Mouse (Mus musculus) kidney, adult 18-20 months (tissue): ENCODE data around the gene Capn11.
"Not testable (repeated sequence)": the region's sequence is repeated elsewhere in the genome, so short reads cannot be mapped to it uniquely, and the experiment has no call there.

Experiments
- DNase-seq: peaks from one replicate; pipeline ENCODE4 v3.0.0; 2021

The Capn11 gene

DNA sequence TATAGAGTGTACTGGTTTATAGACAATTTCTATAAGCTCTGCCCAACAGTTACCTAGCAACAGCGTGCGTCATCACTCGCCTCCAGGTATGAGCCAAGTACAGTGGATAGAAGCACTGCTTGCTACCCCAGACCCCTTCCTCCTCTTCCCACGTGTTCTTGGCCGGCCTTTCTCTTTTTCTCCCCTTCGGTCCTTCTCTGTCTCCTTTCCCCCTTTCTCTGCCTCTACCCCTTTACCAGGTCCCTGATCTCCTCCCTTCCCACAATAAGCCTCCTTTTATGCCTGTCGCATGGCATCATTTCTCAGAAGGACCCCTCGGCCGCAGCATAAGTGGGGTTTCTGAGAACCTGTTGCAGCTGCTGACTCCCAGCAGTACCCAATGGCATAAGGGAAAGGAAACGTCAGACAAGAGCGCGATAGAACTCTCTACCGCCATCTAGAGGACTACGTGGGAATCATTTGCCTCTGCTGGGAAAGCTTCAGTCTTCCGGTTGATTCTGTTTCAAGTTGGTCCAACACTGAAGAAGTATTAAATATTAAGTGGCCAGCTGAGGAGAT, 32.5 kb downstream of the Capn11 start:
- DNase-seq, result peak; percentile 67

DNA sequence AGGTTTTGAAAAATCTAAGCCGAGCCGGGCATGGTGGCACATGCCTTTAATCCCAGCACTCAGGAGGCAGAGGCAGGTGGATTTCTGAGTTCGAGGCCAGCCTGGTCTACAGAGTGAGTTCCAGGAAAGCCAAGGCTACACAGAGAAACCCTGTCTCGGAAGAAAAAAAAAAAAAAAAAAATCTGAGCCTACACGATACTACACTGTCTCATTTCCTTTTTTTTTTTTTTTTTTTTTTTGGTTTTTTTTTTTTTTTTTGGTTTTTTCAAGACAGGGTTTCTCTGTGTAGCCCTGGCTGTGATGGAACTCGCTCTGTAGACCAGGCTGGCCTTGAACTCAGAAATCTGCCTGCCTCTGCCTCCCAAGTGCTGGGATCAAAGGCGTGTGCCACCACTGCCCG, 35.7 kb downstream of the Capn11 start:
- DNase-seq, result not testable (repeated sequence)

DNA sequence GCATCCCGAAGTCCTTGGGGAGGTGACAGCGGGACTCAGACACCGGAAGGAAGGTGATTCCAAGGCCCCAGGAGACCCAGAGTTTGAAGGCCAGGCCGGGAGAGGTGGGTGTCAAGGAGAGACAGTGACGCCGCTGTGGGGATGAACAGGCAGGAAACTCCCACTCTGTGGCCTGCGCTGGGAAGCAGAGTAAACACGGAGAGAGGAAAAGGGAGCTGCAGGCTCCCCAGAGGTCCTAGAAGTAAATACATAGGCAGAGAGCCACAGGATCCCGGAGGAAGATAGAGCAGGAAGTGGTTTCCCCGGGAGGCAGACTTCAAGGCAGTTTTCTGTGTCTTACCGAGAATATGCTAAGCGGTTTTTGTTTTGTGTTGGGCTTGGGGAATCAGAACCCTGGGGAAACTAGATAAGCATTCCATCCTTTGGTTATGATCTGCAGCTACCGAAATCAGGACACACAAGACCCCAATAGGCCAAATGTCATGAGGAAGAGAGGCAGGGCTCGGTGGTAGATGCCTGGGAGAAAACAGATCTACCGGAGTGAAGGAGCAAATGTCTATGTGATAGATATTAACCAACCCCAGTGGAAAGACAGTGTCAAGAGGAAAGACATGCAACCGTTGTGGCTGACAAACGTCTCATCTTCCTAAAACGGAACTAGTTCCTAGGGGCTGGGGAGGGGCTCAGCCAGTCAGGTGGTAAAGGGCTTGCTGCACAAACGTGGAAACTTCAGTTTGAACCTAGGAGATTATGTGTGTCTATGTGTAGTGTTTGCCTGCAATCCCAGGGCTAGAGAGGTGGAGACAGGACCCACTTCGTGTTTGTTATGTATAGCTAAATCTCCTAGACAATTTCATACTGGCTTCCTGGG, 39.5 kb downstream of the Capn11 start:
- peak; percentile 42 for DNase-seq

DNA sequence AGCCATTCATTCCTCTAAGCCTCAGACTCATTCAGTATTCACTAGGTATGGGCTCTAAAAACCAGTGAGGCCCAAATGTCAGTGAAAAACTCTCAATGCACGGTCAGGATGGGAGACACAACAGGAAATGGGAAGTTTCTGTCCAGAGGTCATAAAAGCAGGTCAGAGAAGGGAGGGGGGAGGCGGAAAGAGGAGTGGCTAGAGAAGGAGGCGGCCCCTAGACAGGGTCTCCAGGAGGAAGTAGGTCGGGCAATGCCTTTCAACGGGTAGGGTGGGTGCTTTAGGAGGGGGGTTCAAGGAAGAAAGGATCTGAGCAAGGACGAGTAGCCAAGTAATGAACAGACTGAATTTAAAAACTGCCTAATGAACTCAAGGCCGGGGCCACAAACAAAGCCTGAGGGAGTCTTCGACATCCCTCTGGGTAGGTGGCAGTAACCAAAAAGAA, 40.2 kb downstream of the Capn11 start:
- peak; percentile 52 for DNase-seq

DNA sequence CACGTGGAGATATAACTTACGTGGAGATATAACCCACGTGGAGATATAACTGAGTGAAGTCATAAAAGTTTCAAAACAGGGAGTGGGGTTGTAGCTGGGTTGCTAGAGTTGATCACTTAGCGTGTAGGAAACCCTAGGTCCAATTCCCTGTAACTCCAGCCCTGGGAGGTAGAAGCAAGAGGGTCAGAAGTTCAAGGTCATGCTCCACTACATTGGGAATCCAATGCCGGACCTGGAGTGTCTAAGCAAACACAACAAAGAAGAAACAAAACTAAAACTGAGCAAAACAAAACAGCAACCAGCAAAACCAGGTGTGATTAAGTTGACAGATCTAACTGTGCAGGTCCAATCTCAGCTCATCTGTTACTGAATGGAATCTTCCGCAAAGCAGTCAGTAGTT, 41.5 kb downstream of the Capn11 start:
- no peak for DNase-seq

DNA sequence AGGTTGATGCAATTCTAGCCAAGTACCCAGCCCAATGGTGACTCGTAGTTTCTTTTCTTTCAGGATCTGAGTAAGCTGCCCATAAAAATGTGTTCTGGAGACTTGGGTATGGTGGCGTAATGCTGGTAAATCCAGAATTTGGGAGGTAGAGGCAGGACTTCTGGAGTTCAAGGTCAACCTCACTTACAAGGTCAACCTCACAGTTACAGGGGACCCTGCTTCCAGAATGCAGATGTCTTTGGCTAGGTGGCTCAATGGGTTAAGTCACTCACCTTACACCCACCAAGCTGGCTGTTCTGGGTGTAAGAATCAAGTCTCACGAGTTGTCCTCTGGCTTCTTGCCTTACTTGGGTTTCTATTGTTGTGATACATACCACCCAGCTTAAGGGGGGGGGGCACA, 42.4 kb downstream of the Capn11 start:
- DNase-seq, result no peak

DNA sequence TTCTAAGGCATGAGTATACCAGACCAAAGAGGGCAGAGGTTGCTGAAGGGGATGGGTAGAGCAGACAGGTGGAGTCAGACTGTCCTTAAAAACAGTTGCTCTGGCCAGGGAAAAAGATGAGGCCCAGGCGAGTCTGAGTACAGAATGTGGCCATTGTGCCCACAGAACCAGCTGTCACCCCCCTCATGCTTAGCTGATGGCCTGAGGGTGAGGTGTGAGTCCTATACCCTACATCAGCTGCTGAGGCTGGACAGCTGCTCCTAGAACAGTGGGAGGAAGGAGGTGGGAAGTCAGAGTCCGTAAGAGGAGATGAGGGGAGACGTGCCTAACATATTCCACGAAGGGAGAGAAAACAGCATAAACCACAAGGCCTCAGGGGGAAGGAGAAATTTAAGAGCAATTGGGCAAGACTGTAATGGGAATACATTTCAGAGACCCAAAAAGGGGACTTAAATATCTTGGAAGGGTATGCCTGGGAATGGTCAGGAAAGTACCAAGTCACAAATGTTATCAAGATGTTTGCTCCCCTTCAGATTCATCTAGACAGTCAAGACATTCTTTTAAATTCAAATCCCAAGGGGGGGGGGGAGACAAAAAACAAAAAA, 43.0 kb downstream of the Capn11 start:
- DNase-seq, result no peak

DNA sequence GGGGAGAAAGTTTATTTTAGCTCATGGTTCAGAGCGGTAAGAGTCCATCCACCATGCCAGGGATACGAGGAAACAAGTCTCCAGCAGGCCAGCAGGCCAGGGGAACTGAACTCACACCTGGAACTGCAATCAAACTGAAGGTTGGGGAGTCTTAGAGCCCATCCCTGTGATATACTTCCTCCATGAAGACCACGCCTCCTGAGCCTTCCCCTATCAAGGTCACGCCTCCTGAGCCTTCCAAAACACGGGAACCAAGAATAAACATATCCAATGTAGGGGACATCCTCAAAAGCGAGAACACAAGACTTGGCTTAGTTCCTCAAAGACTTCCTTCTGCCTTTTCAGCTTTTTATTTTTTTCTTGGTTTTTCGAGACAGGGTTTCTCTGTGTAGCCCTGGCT, 46.2 kb downstream of the Capn11 start:
- no peak for DNase-seq

DNA sequence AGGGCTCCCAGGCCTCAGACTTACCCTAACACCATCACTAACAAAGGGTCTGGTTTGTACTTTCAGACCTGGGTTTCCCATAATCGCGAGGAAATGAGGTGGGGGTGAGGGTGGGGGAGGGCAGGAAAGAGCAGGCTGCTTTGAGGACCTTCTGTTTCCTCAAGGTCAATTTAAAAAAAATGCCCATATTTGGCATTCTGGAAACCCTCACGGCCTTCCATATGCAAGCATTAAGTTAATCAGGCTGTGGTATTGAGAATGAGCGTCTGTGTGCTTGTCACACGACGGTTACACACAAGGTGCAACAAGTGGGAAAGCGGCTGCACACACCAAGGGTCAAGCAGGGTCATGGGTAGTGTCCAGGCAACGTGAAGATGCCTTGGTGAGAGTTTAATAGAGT, 47.1 kb downstream of the Capn11 start:
- DNase-seq, result no peak

DNA sequence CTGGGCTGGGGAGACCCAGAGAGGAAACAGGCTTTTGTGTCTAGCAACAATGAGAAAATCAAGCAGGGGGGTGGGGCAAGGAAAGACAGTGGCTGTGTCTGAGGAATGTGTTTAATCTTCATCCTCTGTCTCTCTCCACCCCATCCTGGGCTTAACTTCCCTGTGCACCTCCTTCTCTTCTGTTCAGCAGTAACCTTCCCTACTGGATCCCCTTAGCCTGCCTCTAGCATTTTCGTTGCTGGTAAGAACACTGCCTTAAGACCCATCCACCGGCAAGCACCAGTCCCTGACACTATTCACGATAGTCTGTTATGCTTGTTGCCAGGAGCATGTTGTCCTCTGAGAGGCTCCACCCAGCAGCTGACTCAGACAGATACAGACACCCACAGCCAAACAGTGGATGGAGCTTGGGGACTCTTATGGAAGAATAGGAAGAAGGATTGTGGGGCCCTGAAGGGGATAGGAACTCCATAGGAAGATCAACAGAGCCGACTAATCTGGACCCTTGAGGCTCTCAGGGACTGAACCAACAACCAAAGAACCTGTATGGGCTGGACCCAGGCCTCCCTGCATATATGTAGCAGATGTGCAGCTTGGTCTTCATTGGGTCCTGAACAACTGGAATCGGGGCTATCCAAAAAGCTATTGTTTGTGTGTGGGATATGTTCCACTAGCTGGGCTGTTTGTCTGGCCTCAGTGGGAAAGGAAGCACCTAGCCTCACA, 48.8 kb downstream of the Capn11 start:
- no peak for DNase-seq

DNA sequence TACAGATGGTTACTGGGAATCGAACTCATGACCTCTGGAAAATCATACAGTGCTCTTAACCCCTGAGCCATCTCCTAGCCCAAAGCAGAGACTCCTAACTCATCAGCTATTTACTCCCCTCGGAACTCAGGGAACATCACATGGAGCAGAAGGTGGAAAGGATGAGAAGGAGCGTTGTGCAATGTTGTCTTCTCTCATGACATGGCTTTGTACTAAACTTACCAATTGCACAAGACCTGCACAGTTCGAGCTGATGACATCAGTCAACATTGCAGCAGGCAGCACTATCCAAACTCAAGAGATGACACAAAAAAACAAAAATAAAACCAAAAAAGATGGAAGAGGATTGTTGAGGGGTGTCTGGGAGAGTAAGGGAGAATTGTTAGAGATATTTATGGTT, 50.7 kb downstream of the Capn11 start:
- DNase-seq, result no peak

DNA sequence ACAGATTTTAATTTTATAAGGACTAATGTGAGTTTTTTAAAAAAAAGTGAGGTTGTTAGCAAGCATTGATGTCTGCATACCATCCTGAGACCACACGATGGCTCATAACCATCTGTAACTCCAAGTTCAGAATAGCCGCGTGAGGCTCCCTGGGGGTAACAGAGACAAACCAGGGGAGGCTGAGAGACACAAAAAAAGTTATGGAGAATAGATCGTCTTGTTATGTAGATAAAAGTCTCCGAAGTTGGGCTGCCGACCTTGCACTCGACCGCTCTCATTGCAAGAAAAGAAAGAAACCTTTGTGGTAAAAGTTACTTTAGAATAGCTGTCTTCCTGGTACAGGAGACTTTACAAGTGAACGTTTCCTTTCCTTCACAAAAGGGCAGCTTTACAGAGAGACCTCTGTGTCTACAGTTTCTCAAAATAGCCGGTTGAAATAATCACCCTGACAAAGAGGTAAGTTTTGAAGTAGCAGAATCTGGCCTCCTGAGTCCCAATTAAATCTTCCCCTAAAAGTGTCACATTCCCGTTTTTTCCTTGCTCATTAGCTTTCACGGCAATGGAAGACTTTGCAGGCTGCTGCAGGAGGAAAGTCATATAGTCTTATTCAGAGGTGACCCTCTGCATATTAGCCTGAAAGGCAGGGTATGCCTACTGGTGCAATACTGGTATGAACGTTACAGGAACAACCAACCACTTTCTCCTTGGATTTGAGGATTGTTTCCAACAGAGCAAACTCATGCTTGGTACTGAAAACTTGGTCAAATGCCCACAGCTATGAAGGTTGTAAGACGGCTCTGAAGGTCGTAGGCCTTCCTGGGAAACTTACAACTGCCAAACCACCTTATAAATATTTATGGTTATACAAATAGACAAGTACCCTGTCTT, 51.9 kb downstream of the Capn11 start:
- no peak for DNase-seq

DNA sequence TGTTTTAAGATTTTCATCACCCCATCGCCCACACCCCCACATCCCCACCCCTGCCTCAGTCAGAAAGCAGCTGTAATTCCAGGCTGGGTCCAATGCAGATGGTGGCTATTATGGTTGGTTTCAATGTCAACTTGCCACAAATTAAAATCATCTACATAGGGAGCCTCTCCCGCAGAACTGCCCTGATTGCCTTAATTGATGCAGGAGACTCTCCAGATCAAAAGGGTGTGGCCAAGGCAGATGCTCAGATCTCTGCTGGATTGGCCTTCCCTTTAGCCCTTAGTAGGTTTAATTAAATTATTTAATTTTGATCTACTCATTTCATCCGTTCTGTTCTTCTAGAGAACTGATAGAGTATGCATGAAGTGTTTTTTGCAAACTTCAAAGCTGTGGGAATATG, 56.1 kb downstream of the Capn11 start:
- DNase-seq, result no peak

DNA sequence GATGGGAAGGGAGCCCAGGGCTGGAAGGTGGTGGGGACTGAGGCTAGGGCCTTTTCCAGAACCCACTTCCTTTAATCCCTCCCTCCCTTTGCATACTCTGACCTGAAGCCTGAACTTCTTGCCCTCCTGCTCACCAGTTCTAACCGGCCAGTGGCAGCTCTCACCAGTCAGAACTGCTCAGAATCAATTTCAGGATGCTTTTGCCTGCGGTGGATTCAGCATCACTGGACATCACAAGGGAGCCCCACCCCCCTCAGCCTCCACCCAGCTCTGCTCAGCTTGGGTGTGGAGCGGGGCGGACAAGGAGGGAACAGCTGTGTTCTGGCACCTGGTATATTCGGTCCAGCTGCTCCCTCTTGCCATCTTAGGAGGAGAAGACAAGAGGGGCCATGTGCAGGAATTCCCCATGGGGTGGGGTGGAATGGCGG, 57.2 kb downstream of the Capn11 start, which contains the start of gene Mymx:
TSS of gene Mymx (minus strand) at position 226 of the 428 bp plus-strand sequence.
- peak; percentile 78 for DNase-seq

DNA sequence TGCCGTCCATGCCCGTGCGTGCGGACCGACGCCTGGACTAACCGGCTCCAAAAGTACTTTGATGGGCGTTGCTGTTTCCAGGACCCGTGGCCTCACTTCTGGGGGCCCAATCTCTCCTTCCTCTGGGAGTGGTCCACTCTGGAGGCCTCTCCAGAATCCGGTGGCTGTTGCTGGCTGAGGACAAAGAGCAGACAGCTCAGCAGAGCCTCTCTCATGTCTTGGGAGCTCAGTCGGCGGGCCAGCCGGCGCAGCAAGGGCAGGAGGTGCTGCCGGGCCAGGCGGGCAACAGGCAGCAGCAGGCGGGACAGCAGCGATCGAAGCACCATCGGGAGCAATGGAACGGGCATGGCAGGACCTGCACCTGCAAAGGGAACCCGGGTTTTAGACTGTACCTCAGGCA, 57.8 kb downstream of the Capn11 start:
- DNase-seq, result no peak

DNA sequence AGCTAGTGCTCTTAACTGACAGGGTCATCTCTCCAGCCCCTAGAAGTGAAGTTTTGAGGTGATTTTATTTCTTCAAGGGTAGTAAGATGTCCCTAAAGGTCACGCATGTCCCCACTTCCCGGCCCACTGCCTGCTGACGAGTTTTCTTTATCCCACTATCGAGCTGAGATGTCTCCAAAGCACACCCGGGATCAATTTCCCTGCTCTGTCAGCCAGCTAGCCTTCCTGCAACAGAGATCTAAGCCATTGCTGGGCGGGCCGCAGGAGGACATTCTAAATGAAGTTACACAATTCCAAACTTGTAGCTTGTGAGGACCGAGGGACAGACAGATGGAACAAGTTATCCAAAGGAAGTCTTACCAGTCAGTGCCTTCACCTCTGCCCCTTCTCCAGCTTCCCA, 58.9 kb downstream of the Capn11 start:
- DNase-seq, result no peak

DNA sequence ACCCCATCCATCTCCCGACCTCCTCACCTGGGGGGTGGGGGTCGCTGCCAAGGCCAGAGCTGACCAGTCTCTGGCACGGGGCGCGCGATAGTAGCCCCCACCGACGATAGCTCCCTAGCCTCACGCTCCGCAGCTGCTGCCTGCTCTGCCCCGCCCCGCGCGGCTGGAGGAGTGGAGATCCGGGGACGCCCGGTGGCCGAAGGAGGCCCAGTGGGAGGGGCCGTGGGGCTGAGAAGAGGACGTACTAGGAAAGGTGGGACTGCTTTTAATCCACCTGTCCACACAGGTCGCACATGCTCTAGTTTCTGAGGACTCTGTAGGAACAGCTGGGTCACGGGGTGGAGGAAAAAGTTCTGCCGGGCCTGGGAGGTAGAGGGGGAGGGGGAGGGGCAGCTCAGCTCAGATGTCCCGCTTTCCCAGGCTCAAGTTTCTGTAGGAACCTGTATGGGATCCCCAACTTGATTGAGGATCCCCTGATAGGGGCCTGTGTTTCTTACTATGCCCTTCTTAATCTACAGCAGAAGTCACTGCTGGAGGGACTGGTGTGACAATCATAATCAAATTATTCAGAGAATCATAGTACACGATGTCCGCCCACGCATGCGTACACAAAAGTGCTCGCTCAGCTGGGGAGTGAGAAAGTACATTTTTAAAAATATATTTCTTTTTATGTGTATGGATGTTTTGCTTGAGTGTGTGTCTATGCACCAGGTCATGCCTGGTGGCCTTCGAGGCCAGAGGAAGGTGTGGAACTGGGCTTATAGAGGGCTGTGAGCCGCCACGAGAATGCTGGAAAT, 59.5 kb downstream of the Capn11 start, which contains the start of gene Slc29a1:
TSS of gene Slc29a1 (minus strand) at position 161 of the 797 bp plus-strand sequence.
- peak; percentile 79 for DNase-seq

DNA sequence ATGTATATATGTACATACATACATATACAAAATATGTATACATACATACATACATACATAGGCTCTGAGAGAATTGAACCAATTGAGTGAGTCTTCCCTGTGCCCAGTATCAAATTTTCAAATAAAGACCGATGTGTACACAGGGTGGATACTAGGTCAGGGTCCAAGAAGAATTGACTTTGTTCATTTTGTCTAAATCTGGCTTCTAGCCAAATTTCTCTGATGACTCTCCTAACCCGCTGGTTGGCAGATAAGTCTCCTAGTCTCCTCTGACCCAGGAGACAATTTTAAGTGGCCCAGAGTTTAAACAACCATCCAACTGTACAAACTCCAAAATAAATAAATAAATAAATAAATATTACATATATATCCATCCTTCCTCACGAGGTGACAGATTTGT, 60.2 kb downstream of the Capn11 start:
- DNase-seq, result no peak

DNA sequence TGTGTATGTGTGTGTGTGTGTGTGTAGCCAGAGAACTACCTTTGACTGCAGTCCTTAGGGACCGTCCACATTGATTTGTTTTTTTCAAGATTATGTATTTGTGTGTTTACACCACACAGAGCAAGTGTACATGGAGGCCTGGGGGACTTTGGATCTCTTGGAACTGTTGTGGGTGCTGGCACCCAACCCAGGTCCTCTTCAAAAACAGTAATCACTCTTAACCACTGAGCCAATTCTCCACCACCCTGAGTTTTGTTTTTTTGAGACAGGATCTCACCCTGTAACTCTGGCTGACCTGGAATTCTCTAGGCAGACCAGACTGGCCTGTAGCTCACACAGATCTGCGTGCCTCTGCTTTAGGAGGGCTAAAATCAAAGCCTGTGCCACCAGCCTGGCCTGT, 60.7 kb downstream of the Capn11 start:
- DNase-seq, result no peak

DNA sequence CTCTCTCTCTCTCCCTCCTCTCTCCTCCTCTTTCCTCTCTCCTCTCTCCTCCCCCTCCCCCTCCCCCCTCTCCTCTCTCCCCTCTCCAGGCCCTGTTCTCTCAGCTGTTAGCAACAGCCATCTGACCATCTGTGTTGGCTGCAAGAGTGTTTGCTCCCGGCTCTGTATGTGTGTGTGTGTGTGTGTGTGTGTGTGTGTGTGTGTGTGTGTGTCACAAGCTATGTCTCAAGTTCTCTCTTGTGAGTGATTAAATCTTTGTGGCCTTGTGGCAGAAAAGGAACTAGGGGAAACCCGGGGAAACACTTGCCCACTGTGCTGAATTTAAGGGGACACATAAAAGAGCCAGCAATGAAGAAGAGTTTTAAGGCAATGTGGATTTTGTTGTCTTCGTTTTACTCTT, 61.3 kb downstream of the Capn11 start:
- DNase-seq, result peak; percentile 25
